Mouse (Mus musculus) heart, embryonic 15.5 days (tissue): ENCODE data around the gene Ubxn11. TPM values are rescaled to one million over a fixed set of nuclear protein-coding genes. Genes with fewer than 3 reads are reported as not detected.

Experiments used
- polyA plus RNA-seq: library from polyadenylated mRNA; unstranded; fragments of >200 nt; fragmentation: Nextera tagmentation; extraction: Ambion mirVana; gene quantifications from 2 replicates; pipeline ENCODE4 v1.2.1, GENCODE M21; 2015

The Ubxn11 gene
- polyA plus RNA-seq, 1 experiment from 2014 or later = 1.8 TPM

Other genes with a start within 250 kb of the Ubxn11 start
- gene Rps6ka1, start 214.8 kb upstream of the Ubxn11 start, polyA plus RNA-seq = 12.6 and 20.5 TPM in 2 replicates
- 1,322 and 1,413 TPM in 2 replicates for gene Hmgn2, start 133.9 kb upstream of the Ubxn11 start, polyA plus RNA-seq
- gene Dhdds, start 101.7 kb upstream of the Ubxn11 start, polyA plus RNA-seq = 31.4 and 35.4 TPM in 2 replicates
- 0.14 and 0.19 TPM in 2 replicates for gene Lin28a, start 83.7 kb upstream of the Ubxn11 start, polyA plus RNA-seq
- not detected in 2 replicates for gene Zfp683, start 48.7 kb upstream of the Ubxn11 start, polyA plus RNA-seq
- gene Crybg2, start 41.8 kb upstream of the Ubxn11 start, polyA plus RNA-seq = 0.30 and 0.61 TPM in 2 replicates
- 11.6 and 23.8 TPM in 2 replicates for gene Cd52, start 7.5 kb upstream of the Ubxn11 start, polyA plus RNA-seq
- 174 and 239 TPM in 2 replicates for gene Sh3bgrl3, start 26.2 kb downstream of the Ubxn11 start, polyA plus RNA-seq
- 38.2 and 42.0 TPM in 2 replicates for gene Cep85, start 84.5 kb downstream of the Ubxn11 start, polyA plus RNA-seq
- gene Gm7534, start 100.4 kb downstream of the Ubxn11 start, polyA plus RNA-seq = not detected in 2 replicates
- 0.09 TPM in 1 of 2 replicates, not detected in the other for gene Catsper4, start 124.8 kb downstream of the Ubxn11 start, polyA plus RNA-seq
- gene Cnksr1, start 135.8 kb downstream of the Ubxn11 start, polyA plus RNA-seq = 1.2 and 2.4 TPM in 2 replicates
- gene E130218I03Rik, start 141.1 kb downstream of the Ubxn11 start, polyA plus RNA-seq = 0.26 and 0.30 TPM in 2 replicates
- gene Zfp593, start 143.0 kb downstream of the Ubxn11 start, polyA plus RNA-seq = 7.4 and 9.1 TPM in 2 replicates
- gene Gm30191, start 144.4 kb downstream of the Ubxn11 start, polyA plus RNA-seq = not detected in 2 replicates
- 5.0 and 5.1 TPM in 2 replicates for gene Grrp1, start 151.5 kb downstream of the Ubxn11 start, polyA plus RNA-seq
- 11.3 and 14.3 TPM in 2 replicates for gene Pdik1l, start 185.3 kb downstream of the Ubxn11 start, polyA plus RNA-seq
- 137 and 156 TPM in 2 replicates for gene Trim63, start 212.6 kb downstream of the Ubxn11 start, polyA plus RNA-seq
- 0.18 and 0.21 TPM in 2 replicates for gene Slc30a2, start 240.6 kb downstream of the Ubxn11 start, polyA plus RNA-seq